Mouse (Mus musculus) thymus, adult 2 months (tissue): ENCODE data around the gene Thap4. TPM values are rescaled to one million over a fixed set of nuclear protein-coding genes. Genes with fewer than 3 reads are reported as not detected.
"Not testable (repeated sequence)": the region's sequence is repeated elsewhere in the genome, so short reads cannot be mapped to it uniquely, and the experiment has no call there.

ENCODE experiments used
- DNase-seq: peaks from one replicate; pipeline ENCODE4 v3.0.0; 2021
- H3K27ac ChIP-seq: fragments of 200-500 bp; 2 replicates; pipeline ENCODE4 v1.5.1; 2012; ENCODE audit warnings: low read length, control low read depth; ENCODE audit not compliant: control insufficient read depth, insufficient read depth
- H3K27me3 ChIP-seq: fragments of 200-500 bp; 2 replicates; pipeline ENCODE4 v1.6.1; 2012; ENCODE audit warnings: mild to moderate bottlenecking, low read length, moderate library complexity, mixed read lengths; ENCODE audit not compliant: control insufficient read depth, insufficient read depth
- H3K36me3 ChIP-seq: fragments of 200-500 bp; 2 replicates; pipeline ENCODE4 v1.6.1; 2012; ENCODE audit warnings: mild to moderate bottlenecking, low read length, moderate library complexity; ENCODE audit not compliant: control insufficient read depth, insufficient read depth
- H3K4me1 ChIP-seq: fragments of 200-500 bp; replicated peaks from 2 replicates; pipeline ENCODE4 v1.6.1; 2012; ENCODE audit warnings: low read length; ENCODE audit not compliant: control insufficient read depth, insufficient read depth
- H3K4me3 ChIP-seq: fragments of 200-500 bp; 2 replicates; pipeline ENCODE4 v1.5.1; 2012; ENCODE audit warnings: mild to moderate bottlenecking, low read length, control low read depth, moderate library complexity; ENCODE audit not compliant: control insufficient read depth, insufficient read depth
- CTCF ChIP-seq: fragments of 200-500 bp; IDR thresholded peaks from 2 replicates; pipeline ENCODE4 v1.5.1; 2012; ENCODE audit warnings: mild to moderate bottlenecking, control low read depth, low read length, moderate library complexity, borderline replicate concordance; ENCODE audit not compliant: control insufficient read depth, poor library complexity, insufficient read depth; ENCODE audit errors: extremely low read depth
- POLR2A ChIP-seq: fragments of 200-500 bp; IDR thresholded peaks from 2 replicates; pipeline ENCODE4 v1.6.1; 2012; ENCODE audit warnings: mild to moderate bottlenecking, low read length, control low read depth, moderate library complexity; ENCODE audit not compliant: control insufficient read depth, poor library complexity, insufficient read depth; ENCODE audit errors: extremely low read depth
- WGBS: fragments of 180-500 bp; shearing (Covaris S2); methylation state at CpG from one replicate; pipeline ENCODE4 v1.1.7; 2018; 5-methylcytosine and 5-hydroxymethylcytosine counted together
- polyA plus RNA-seq: library from polyadenylated mRNA; depleted of rRNA; stranded (reverse); fragments of >200 nt; gene quantifications from 2 replicates; pipeline ENCODE4 v1.2.3, GENCODE M21; 2012

Thap4 gene
- polyA plus RNA-seq, 1 experiment, result 34.5 TPM

- Histone ChIP-seq H3K36me3 (peaks cover 48% of the 10 kb centered on the region), H3K27ac (no peak overlapping the region), H3K4me3 (no peak overlapping the region), H3K4me1 (no peaks in the 10 kb centered on the region), H3K27me3 (no peaks in the 10 kb centered on the region)
- TF ChIP-seq POLR2A, result no peak
- TF ChIP-seq CTCF, result no peak
- no peak for DNase-seq
- 94% methylated on average over 8 of the region's 8 CpGs for WGBS
These were observed 39.9 kb upstream of the Thap4 start for GRCm38 (mm10) chr1:93794526-93794925.

- Histone ChIP-seq H3K4me3 (no peak overlapping the region), H3K27me3 (no peaks in the 10 kb centered on the region), H3K4me1 (no peaks in the 10 kb centered on the region), H3K36me3 (peaks cover 74% of the 10 kb centered on the region), H3K27ac (no peak overlapping the region)
- WGBS, result 100% methylated on average over 2 of the region's 2 CpGs
- TF ChIP-seq POLR2A, result no peak
- TF ChIP-seq CTCF, result no peak
- no peak for DNase-seq
These were observed 32.2 kb upstream of the Thap4 start for GRCm38 (mm10) chr1:93786912-93787311.

GRCm38 (mm10) chr1:93776686-93777085, 22.0 kb upstream of the Thap4 start:
- H3K27me3 ChIP-seq, result no peaks in the 10 kb centered on the region
- H3K36me3 ChIP-seq, result peaks cover 50% of the 10 kb centered on the region
- no peak overlapping the region for H3K27ac ChIP-seq
- TF ChIP-seq CTCF (no peak), POLR2A (no peak)
- no peak overlapping the region for H3K4me3 ChIP-seq
- DNase-seq, result no peak
- H3K4me1 ChIP-seq, result no peaks in the 10 kb centered on the region
- 97% methylated on average over 5 of the region's 5 CpGs for WGBS

- no peaks in the 10 kb centered on the region for H3K27me3 ChIP-seq
- TF ChIP-seq CTCF (no peak), POLR2A (no peak)
- H3K4me1 ChIP-seq, result no peaks in the 10 kb centered on the region
- WGBS, result 96% methylated on average over 3 of the region's 3 CpGs
- no peak for DNase-seq
- no peak overlapping the region for H3K4me3 ChIP-seq
- peaks cover 16% of the 10 kb centered on the region for H3K36me3 ChIP-seq
- H3K27ac ChIP-seq, result no peak overlapping the region
These were observed 15.2 kb upstream of the Thap4 start for GRCm38 (mm10) chr1:93769901-93770300.

GRCm38 (mm10) chr1:93767600-93767999, 12.9 kb upstream of the Thap4 start:
- 0 out of 2 replicates have a peak, but pooled peaks cover 5% of the 10 kb centered on the region for H3K36me3 ChIP-seq
- no peak for DNase-seq
- H3K4me1 ChIP-seq, result no peaks in the 10 kb centered on the region
- 97% methylated on average over 6 of the region's 6 CpGs for WGBS
- no peak for TF ChIP-seq CTCF
- no peak for TF ChIP-seq POLR2A
- H3K27me3 ChIP-seq, result no peaks in the 10 kb centered on the region
- no peak overlapping the region for H3K27ac ChIP-seq
- H3K4me3 ChIP-seq, result no peak overlapping the region

GRCm38 (mm10) chr1:93764871-93765591, 10.4 kb upstream of the Thap4 start:
- DNase-seq, result no peak
- Histone ChIP-seq H3K27me3 (no peaks in the 10 kb centered on the region), H3K4me3 (no peak overlapping the region), H3K36me3 (0 out of 2 replicates have a peak, but pooled peaks cover 5% of the 10 kb centered on the region), H3K4me1 (no peaks in the 10 kb centered on the region), H3K27ac (no peak overlapping the region)
- 92% methylated on average over 9 of the region's 9 CpGs for WGBS
- TF ChIP-seq CTCF, result no peak

GRCm38 (mm10) chr1:93763531-93763930, 8.9 kb upstream of the Thap4 start:
- 96% methylated on average over 3 of the region's 3 CpGs for WGBS
- not testable (repeated sequence) for DNase-seq, H3K4me3 ChIP-seq, H3K27me3 ChIP-seq, H3K36me3 ChIP-seq, H3K27ac ChIP-seq, H3K4me1 ChIP-seq
